Mouse (Mus musculus) limb, embryonic 14.5 days (tissue): Measurements from ENCODE around the gene Hinfp. TPM values are rescaled to one million over a fixed set of nuclear protein-coding genes. Genes with fewer than 3 reads are reported as not detected.

Source experiments
- ATAC-seq: fragments of 200-750 bp; cut with Nextera tagmentation; 2 replicates; pipeline ENCODE4 v1.8.0; 2017; ENCODE audit warnings: low read depth, moderate number of reproducible peaks, moderate TSS enrichment; ENCODE audit not compliant: low FRiP score
- DNase-seq: peaks from one replicate; pipeline ENCODE4 v3.0.0-alpha.2; 2015; ENCODE audit warnings: low spot score
- H3K27ac ChIP-seq: fragments of 300-500 bp; sonication (generic); replicated peaks from 2 replicates; pipeline ENCODE4 v1.5.1; 2014; ENCODE audit warnings: low read depth, mild to moderate bottlenecking, low read length, moderate library complexity, mixed read lengths
- H3K27me3 ChIP-seq: fragments of 300-500 bp; sonication (generic); 2 replicates; pipeline ENCODE4 v1.6.1; 2014; ENCODE audit warnings: low read length, mixed read lengths; ENCODE audit not compliant: control insufficient read depth, insufficient read depth
- H3K36me3 ChIP-seq: fragments of 300-500 bp; sonication (generic); 2 replicates; pipeline ENCODE4 v1.6.1; 2014; ENCODE audit warnings: mild to moderate bottlenecking, low read length, moderate library complexity, mixed read lengths; ENCODE audit not compliant: control insufficient read depth, insufficient read depth
- H3K4me1 ChIP-seq: fragments of 300-500 bp; sonication (generic); 2 replicates; pipeline ENCODE4 v1.6.1; 2014; ENCODE audit warnings: antibody characterized with exemption, low read length, mixed read lengths; ENCODE audit not compliant: control insufficient read depth, insufficient read depth
- H3K4me2 ChIP-seq: fragments of 300-500 bp; sonication (generic); replicated peaks from 2 replicates; pipeline ENCODE4 v1.6.1; 2014; ENCODE audit warnings: low read depth, mild to moderate bottlenecking, low read length, moderate library complexity; ENCODE audit not compliant: severe bottlenecking
- H3K4me3 ChIP-seq: fragments of 300-500 bp; sonication (generic); replicated peaks from 2 replicates; pipeline ENCODE4 v1.5.1; 2014; ENCODE audit warnings: low read length
- H3K9ac ChIP-seq: fragments of 300-500 bp; sonication (generic); 2 replicates; pipeline ENCODE4 v1.6.1; 2014; ENCODE audit warnings: mild to moderate bottlenecking, low read depth, low read length, moderate library complexity; ENCODE audit not compliant: severe bottlenecking
- H3K9me3 ChIP-seq: fragments of 300-500 bp; sonication (generic); 2 replicates; pipeline ENCODE4 v1.6.1; 2016; ENCODE audit warnings: low read length; ENCODE audit not compliant: control insufficient read depth
- POLR2A ChIP-seq: fragments of 200-500 bp; IDR thresholded peaks from 2 replicates; pipeline ENCODE4 v1.8.0; 2012; ENCODE audit warnings: inconsistent platforms, mild to moderate bottlenecking, moderate library complexity, borderline replicate concordance; ENCODE audit not compliant: insufficient read depth, insufficient read length; ENCODE audit errors: extremely low read depth
- WGBS: fragments of 180-500 bp; shearing (Covaris S2); extraction: QIAGEN DNeasy Blood & Tissue Kit; methylation state at CpG from one replicate; pipeline ENCODE4 v1.1.7; 2014; 5-methylcytosine and 5-hydroxymethylcytosine counted together
- polyA plus RNA-seq, 2 experiments: library from polyadenylated mRNA; depleted of rRNA in 1 of 2; stranded (reverse) in 1 of 2; unstranded in 1 of 2; fragments of >200 nt; fragmentation: Nextera tagmentation in 1 of 2; extraction: Ambion mirVana in 1 of 2; gene quantifications; 2 replicates each; pipeline versions ENCODE4 v1.2.1 to v1.2.3; 2012 to 2014

The Hinfp gene
- polyA plus RNA-seq, 2 experiments, result 18.0 to 39.4 TPM

DNA sequence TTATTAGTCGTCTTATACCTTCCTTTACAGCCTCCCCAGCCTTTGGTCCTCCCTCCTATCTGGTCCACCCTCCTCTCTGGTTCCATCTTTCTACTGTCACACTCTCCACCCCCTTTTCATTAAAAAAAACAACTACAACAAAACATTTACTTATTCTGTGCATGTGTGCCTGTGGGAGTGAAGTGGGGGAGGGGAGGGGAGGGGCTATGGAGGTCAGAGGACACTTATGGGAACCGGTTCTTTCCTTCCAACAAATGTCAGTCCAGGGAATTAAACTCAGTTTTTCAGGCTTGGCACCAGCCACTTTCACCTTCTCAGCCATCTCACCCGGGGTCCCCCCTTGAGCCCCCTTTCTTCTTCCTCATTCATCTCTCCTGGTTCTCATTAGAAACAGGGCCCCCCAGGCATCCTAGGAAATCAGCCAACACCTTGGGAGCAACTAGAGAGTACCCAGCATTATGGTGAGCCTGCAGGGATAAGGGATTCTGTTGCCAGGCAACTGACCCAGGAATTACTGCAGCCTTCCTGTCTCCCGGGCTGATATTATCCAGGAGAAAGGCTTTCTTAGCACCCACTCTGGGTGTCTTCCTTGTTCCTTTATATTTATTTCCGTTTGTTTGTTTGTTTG is 50.8 kb downstream of the Hinfp start:
- H3K36me3 ChIP-seq, result peaks cover 4% of the 10 kb centered on the region; the same call in 1 of the 2 replicates
- DNase-seq (no peak), ATAC-seq (0 out of 2 replicates have a peak, but pooled peaks have one; percentile 35)

DNA sequence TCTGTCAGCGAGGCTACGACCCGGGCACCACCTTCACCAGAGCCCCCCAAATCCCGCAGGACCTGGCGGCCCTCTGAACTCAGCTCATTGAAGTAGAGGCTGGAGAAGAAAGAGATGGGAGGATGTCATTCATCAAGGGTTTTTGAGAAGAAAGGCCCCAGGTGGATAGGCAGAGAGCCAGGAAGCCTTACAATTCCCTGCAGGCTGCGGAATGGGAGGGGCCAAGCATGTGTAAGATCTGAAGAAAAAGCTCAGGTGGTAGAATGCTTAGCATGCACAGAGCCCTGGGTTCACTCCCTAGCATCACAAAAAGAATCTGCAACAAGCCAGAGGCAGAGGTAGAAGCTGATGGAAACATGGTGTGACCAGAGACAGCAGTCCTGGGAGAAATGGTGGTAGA is 52.0 kb downstream of the Hinfp start:
- DNase-seq (no peak), ATAC-seq (no peak)
- peaks cover 17% of the 10 kb centered on the region for H3K4me1 ChIP-seq
- H3K4me2 ChIP-seq, result no peak overlapping the region
- peaks cover 4% of the 10 kb centered on the region; the same call in 1 of the 2 replicates for H3K36me3 ChIP-seq
- WGBS, result 72% methylated on average over 6 of the region's 6 CpGs
- no peak overlapping the region for H3K27ac ChIP-seq
- TF ChIP-seq POLR2A, result no peak
- no peaks in the 10 kb centered on the region for H3K9me3 ChIP-seq
- no peak overlapping the region for H3K9ac ChIP-seq
- H3K4me3 ChIP-seq, result no peak overlapping the region
- no peaks in the 10 kb centered on the region for H3K27me3 ChIP-seq

More for the DNA sequence above, 50.8 kb downstream of the Hinfp start:
- peak overlapping the region; percentile 26; the same call in 1 of the 2 replicates for H3K27ac ChIP-seq
- no peaks in the 10 kb centered on the region for H3K27me3 ChIP-seq
- H3K9ac ChIP-seq, result no peak overlapping the region
- H3K9me3 ChIP-seq, result no peaks in the 10 kb centered on the region
- H3K4me2 ChIP-seq, result no peak overlapping the region
- 7% methylated on average over 5 of the region's 5 CpGs for WGBS
- no peak for TF ChIP-seq POLR2A
- no peak overlapping the region for H3K4me3 ChIP-seq
- H3K4me1 ChIP-seq, result peaks cover 17% of the 10 kb centered on the region

DNA sequence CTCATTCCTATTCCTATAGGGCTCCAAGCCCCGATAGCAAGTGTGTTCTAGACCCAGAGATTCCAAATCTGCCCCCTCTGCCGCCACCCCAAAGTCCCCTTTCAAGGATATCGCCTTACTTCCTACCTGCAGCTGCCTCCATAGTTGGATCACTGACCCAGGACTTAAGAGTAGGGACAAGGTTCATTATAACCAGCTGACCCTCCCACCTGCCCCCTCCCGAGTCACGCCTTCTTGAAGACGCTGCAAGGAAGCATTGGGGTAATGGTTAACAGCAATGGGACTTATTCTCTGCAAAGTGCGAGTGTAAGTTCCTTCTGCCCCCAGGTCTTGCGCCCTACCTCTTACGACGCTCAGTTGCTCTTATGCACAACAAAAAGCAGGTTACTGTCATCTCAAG is 54.2 kb downstream of the Hinfp start, which contains the start of gene Pdzd3:
Gene Pdzd3 (minus strand): TSS at position 158 of the 400 bp plus-strand sequence.
- peaks cover 2% of the 10 kb centered on the region; the same call in 1 of the 2 replicates for H3K36me3 ChIP-seq
- WGBS, result 80% methylated on average over 10 of the region's 10 CpGs
- H3K4me3 ChIP-seq, result no peak within 1 kb of the TSS
- H3K9ac ChIP-seq, result no peak within 1 kb of the TSS
- ATAC-seq (no peak), DNase-seq (no peak)
- TF ChIP-seq POLR2A, result no peak
- no peak within 1 kb of the TSS for H3K27ac ChIP-seq
- H3K4me2 ChIP-seq, result no peak within 1 kb of the TSS
- H3K9me3 ChIP-seq, result no peaks in the 10 kb centered on the region
- H3K4me1 ChIP-seq, result peaks cover 17% of the 10 kb centered on the region
- no peaks in the 10 kb centered on the region for H3K27me3 ChIP-seq

DNA sequence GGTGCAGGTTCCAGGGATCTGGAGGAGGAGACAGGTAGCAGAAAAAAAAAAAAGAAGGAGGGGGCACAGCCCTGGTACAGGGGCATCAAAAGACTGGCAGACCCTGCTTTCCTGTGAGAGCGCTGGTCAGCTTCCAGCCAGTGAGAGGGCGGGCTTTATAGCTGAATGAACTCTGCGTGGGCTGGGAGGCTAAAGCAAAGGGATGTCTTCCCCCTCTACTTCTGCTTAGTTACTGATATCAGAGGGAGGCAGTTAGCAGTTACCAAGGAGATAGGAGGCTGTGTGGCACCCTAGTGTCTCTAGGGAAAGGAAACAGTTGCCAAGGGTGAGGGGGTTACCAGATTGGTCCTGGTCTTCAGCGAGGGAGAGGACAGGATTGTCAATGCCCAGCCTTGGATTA is 55.0 kb downstream of the Hinfp start:
- DNase-seq, result no peak
- Histone ChIP-seq H3K36me3 (no peaks in the 10 kb centered on the region), H3K27ac (no peak overlapping the region), H3K4me2 (no peak overlapping the region), H3K4me3 (no peak overlapping the region), H3K9me3 (no peaks in the 10 kb centered on the region), H3K4me1 (peaks cover 14% of the 10 kb centered on the region), H3K9ac (no peak overlapping the region), H3K27me3 (no peaks in the 10 kb centered on the region)
- TF ChIP-seq POLR2A, result no peak
- no peak for ATAC-seq
- 77% methylated on average over 4 of the region's 4 CpGs for WGBS

DNA sequence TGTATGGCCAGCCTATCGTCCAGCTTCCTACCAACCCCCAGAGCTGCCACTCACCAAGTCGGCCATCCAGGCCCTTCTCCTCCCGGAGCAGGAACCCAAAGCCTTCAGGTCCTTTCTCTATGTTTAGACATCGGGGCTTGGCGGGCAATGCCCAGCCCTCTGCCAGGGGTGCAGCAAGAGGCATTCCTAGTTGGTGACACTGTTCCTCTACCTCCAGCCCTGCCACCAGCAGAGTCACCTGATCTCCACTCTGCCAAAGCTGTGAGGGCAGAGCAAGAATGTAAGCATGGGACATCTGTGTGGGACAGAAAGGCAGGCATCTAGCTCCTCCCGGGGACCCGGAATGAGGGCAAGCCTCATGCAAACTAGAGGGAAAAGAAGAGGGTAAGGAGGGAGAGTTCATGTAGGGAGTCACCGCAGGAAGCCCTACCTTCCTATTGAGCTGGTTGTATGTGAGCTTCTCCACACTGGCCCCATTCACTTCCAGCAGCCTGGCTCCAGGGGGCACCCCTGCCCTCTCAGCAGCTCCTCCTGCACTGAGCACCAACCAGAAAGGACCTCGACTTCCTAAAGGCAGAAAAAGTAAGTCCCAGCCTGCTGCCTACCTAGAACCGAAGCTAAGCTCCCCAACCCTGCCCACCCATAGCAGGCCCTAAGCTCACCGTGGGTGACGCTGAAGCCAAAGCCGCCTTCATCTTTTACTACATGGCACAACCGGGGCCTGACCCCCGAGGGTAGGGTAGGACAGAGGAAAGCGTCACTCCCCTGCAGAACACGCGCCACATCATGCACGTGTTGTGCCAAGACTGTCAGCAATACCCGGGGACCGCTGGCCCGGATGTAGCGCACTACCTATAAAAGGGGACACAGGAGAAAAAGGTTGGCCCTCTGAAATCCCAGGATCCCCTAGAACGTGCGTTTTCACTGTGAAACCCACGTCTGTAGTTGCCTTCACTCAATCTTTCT is 56.0 kb downstream of the Hinfp start:
- peaks cover 5% of the 10 kb centered on the region; the same call in 1 of the 2 replicates for H3K4me1 ChIP-seq
- TF ChIP-seq POLR2A, result no peak
- DNase-seq, result no peak
- no peak overlapping the region for H3K4me2 ChIP-seq
- no peak overlapping the region for H3K9ac ChIP-seq
- no peak for ATAC-seq
- no peaks in the 10 kb centered on the region for H3K9me3 ChIP-seq
- H3K27ac ChIP-seq, result no peak overlapping the region
- H3K36me3 ChIP-seq, result no peaks in the 10 kb centered on the region
- H3K4me3 ChIP-seq, result no peak overlapping the region
- WGBS, result 47% methylated on average over 26 of the region's 26 CpGs
- H3K27me3 ChIP-seq, result no peaks in the 10 kb centered on the region
